Mouse (Mus musculus) stomach, embryonic 16.5 days (tissue): Measurements from ENCODE around the gene Ttc39a. TPM values are rescaled to one million over a fixed set of nuclear protein-coding genes. Genes with fewer than 3 reads are reported as not detected.

Source experiments
- ATAC-seq: fragments of 200-750 bp; cut with Nextera tagmentation; 2 replicates; pipeline ENCODE4 v1.8.0; 2017; ENCODE audit warnings: moderate number of reproducible peaks, moderate TSS enrichment; ENCODE audit not compliant: insufficient read depth, low FRiP score
- H3K27ac ChIP-seq: fragments of 300-500 bp; sonication (generic); 2 replicates; pipeline ENCODE4 v1.5.1; 2014; ENCODE audit warnings: low read length
- H3K27me3 ChIP-seq: fragments of 300-500 bp; sonication (generic); 2 replicates; pipeline ENCODE4 v1.6.1; 2014; ENCODE audit warnings: low read length, control low read depth, mixed read lengths; ENCODE audit not compliant: control insufficient read depth, insufficient read depth
- H3K36me3 ChIP-seq: fragments of 300-500 bp; sonication (generic); 2 replicates; pipeline ENCODE4 v1.6.1; 2014; ENCODE audit warnings: low read length; ENCODE audit not compliant: control insufficient read depth, insufficient read depth
- H3K4me1 ChIP-seq: fragments of 300-500 bp; sonication (generic); 2 replicates; pipeline ENCODE4 v1.6.1; 2014; ENCODE audit warnings: low read length, control low read depth, mixed read lengths; ENCODE audit not compliant: control insufficient read depth, insufficient read depth
- H3K4me2 ChIP-seq: fragments of 300-500 bp; sonication (generic); 2 replicates; pipeline ENCODE4 v1.6.1; 2014; ENCODE audit warnings: low read depth, low read length, mixed read lengths
- H3K4me3 ChIP-seq: fragments of 300-500 bp; sonication (generic); replicated peaks from 2 replicates; pipeline ENCODE4 v1.5.1; 2014; ENCODE audit warnings: mild to moderate bottlenecking, low read length
- H3K9ac ChIP-seq: fragments of 300-500 bp; sonication (generic); 2 replicates; pipeline ENCODE4 v1.6.1; 2014; ENCODE audit warnings: low read length
- H3K9me3 ChIP-seq: fragments of 300-500 bp; sonication (generic); replicated peaks from 2 replicates; pipeline ENCODE4 v1.6.1; 2016; ENCODE audit warnings: low read length, control low read depth; ENCODE audit not compliant: control insufficient read depth
- WGBS: fragments of 180-500 bp; shearing (Covaris S2); extraction: QIAGEN DNeasy Blood & Tissue Kit; methylation state at CpG from one replicate; pipeline ENCODE4 v1.1.7; 2014; 5-methylcytosine and 5-hydroxymethylcytosine counted together
- polyA plus RNA-seq: library from polyadenylated mRNA; unstranded; fragments of >200 nt; fragmentation: Nextera tagmentation; extraction: Ambion mirVana; gene quantifications from 2 replicates; pipeline ENCODE4 v1.2.1, GENCODE M21; 2015

Ttc39a gene
- polyA plus RNA-seq, 1 experiment from 2014 or later = 21.2 TPM

DNA sequence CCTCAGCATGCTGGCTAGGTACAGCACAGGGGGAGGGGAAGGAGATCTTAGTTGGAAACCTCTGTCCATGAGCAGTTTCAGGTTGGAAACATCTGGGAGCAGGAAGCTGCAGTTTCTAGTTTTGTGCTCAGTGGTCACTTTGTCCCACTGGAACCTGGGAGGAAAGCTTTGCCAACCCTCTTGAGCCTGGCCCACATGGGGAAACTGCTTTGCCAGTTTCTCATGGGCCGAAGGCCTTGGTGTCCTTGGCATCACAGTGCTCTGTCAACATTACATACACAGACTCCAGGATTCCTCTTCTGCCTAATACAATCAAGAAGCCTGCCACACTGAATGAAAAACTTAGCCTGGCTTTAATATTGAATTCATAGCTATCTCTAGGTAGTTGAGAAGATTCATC is 76.3 kb downstream of the Ttc39a start:
- H3K36me3 ChIP-seq = no peaks in the 10 kb centered on the region
- H3K9ac ChIP-seq = no peak overlapping the region
- H3K9me3 ChIP-seq = no peaks in the 10 kb centered on the region
- H3K4me1 ChIP-seq = no peaks in the 10 kb centered on the region
- ATAC-seq = no peak
- 83% methylated on average over 1 of the region's 1 CpGs for WGBS
- no peak overlapping the region for H3K4me3 ChIP-seq
- no peaks in the 10 kb centered on the region for H3K27me3 ChIP-seq
- H3K4me2 ChIP-seq = no peak overlapping the region
- H3K27ac ChIP-seq = no peak overlapping the region

DNA sequence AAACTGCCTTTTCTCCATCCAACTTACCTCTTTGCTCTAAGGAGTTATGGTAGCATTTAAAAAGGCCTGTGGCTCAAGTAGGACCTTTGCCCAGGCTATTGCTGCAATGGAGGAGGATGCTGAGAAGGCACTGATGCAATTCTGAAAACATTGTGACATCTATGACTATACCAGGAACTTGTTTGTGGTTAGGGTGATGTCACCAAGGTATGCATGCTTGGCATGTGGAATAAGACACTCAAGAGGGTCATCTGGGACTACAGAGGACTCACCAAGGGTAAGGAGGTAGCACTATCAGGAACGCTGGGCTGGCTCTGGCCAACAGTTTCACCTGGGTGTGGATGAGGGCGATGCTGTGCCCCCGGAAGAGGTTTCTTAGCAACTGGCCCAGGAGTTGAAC is 78.2 kb downstream of the Ttc39a start, which contains the start of gene Rnf11:
Rnf11 (minus strand) TSS at position 108 of the 400 bp plus-strand sequence.
- H3K4me2 ChIP-seq = no peak within 1 kb of the TSS
- H3K36me3 ChIP-seq = no peaks in the 10 kb centered on the region
- no peaks in the 10 kb centered on the region for H3K9me3 ChIP-seq
- no peak within 1 kb of the TSS for H3K4me3 ChIP-seq
- no peaks in the 10 kb centered on the region for H3K27me3 ChIP-seq
- no peak within 1 kb of the TSS for H3K27ac ChIP-seq
- no peak for ATAC-seq
- WGBS = 72% methylated on average over 3 of the region's 3 CpGs
- no peak within 1 kb of the TSS for H3K9ac ChIP-seq
- H3K4me1 ChIP-seq = no peaks in the 10 kb centered on the region

DNA sequence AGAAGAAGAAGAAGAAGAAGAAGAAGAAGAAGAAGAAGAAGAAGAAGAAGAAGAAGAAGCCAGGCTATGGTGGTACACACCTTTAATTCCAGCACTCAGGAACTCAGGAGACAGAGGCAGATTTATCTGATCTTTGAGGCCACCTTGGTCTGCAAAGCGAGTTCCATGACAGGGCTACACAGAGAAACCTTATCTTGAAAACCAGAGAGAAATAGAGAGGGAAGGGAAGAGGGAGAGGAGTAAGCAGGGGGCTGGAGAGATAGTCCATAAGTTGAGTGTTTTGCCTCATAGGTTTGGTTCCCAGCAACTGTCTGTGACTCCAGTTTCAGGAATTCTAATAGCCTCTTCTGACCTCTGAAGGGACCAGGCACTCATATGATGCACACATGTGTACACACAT is 82.4 kb downstream of the Ttc39a start:
- 66% methylated on average over 1 of the region's 1 CpGs for WGBS
- H3K4me2 ChIP-seq = no peak overlapping the region
- no peaks in the 10 kb centered on the region for H3K4me1 ChIP-seq
- ATAC-seq = no peak
- H3K9me3 ChIP-seq = no peaks in the 10 kb centered on the region
- H3K27me3 ChIP-seq = no peaks in the 10 kb centered on the region
- H3K4me3 ChIP-seq = no peak overlapping the region
- no peak overlapping the region for H3K9ac ChIP-seq
- H3K27ac ChIP-seq = no peak overlapping the region
- H3K36me3 ChIP-seq = no peaks in the 10 kb centered on the region

DNA sequence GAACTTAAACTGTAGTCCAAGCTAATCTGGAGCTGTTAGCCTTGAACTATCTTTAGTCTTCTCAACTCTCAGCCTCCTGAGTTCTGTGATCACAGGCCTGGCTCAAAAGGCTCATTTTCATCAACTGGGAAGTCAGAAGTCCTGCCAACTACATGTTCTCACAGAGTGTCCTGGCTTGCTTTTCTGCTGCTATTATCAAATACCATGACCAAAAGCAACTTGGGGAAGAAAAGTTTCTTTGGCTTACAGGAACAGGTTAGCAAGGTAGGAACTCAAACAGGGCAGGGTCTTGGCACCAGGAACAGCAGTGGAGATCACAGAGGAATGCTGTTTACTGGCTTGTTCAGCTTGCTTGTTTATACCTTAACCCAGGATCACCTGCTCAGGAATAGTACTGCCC is 87.2 kb downstream of the Ttc39a start:
- ATAC-seq = no peak
- no peak overlapping the region for H3K4me3 ChIP-seq

More for the DNA sequence above, 87.2 kb downstream of the Ttc39a start:
- Histone ChIP-seq H3K9me3 (no peaks in the 10 kb centered on the region), H3K4me2 (no peak overlapping the region), H3K27me3 (no peaks in the 10 kb centered on the region), H3K27ac (no peak overlapping the region), H3K36me3 (no peaks in the 10 kb centered on the region), H3K9ac (no peak overlapping the region), H3K4me1 (no peaks in the 10 kb centered on the region)

Other genes starting within 250 kb of the Ttc39a start
- 63.0 and 65.8 TPM in 2 replicates for gene Osbpl9, start 204.4 kb upstream of the Ttc39a start, polyA plus RNA-seq
- 0.37 TPM in 2 replicates for gene Calr4, start 172.1 kb upstream of the Ttc39a start, polyA plus RNA-seq
- 40.3 and 41.8 TPM in 2 replicates for gene Eps15, start 126.4 kb upstream of the Ttc39a start, polyA plus RNA-seq
- gene Rnf11, start 78.1 kb downstream of the Ttc39a start, polyA plus RNA-seq = 23.4 and 23.6 TPM in 2 replicates
- gene 4930522H14Rik, start 124.7 kb downstream of the Ttc39a start, polyA plus RNA-seq = not detected in 2 replicates